Mouse (Mus musculus): ENCODE data around the gene Myl3.
A peak's percentile ranks its signal among the peaks of the same experiment; 100 is the strongest.

Myl3 gene

GRCm38 (mm10) chr9:110741711-110742294 is at the start of gene Myl3:
TSS of gene Myl3 (plus strand) at chr9:110741861.
- DNase-seq, result no peak

GRCm38 (mm10) chr9:110695165-110695755 is 46.4 kb upstream of the Myl3 start:
- no peak for DNase-seq

GRCm38 (mm10) chr9:110696427-110696826 is 45.2 kb upstream of the Myl3 start:
- DNase-seq, result no peak

GRCm38 (mm10) chr9:110697465-110697864 is 44.2 kb upstream of the Myl3 start:
- no peak for DNase-seq

DNA sequence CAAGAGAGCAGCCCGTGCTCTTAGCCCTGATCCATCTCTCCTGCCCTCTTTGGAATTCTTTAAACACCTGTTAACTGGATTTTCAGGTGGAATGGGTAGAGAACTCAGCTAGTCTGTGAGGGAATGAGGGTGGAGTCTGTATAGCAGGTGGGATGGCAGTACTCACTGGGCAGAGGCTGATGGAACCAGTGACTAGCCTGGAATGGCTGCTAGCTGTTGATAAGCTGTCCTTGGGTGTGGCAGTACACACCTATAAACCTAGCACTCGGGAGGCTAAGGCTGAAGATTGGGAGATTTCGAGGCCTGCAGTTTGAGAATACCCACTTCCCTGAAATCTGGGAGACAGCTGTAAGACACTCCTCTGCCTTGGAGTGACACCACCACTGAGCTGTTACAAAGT is 42.1 kb upstream of the Myl3 start:
- peak; percentile 67 for DNase-seq

- DNase-seq, result no peak
Observed at GRCm38 (mm10) chr9:110701114-110702032, 40.3 kb upstream of the Myl3 start.

GRCm38 (mm10) chr9:110702848-110703247 is 38.8 kb upstream of the Myl3 start:
- DNase-seq, result no peak

DNA sequence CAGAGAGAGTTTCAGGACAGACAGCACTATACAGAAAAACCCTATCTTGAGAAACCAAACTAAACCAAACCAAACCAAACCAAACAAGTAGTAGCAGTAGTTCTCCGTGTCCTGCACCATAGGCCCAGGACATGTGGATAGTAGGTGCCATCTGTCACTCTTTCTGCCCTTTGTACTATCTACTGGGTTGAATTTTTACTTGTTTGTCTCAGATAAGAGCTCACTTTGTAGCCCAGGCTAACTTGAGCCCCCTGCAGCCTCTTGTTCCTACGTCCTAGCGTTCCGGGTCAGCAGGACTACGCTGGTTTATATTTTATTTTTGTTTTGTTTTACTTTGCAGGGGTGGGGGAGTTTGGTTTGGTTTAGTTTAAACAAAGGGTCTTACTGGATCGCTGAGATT is 37.7 kb upstream of the Myl3 start:
- DNase-seq, result no peak

DNA sequence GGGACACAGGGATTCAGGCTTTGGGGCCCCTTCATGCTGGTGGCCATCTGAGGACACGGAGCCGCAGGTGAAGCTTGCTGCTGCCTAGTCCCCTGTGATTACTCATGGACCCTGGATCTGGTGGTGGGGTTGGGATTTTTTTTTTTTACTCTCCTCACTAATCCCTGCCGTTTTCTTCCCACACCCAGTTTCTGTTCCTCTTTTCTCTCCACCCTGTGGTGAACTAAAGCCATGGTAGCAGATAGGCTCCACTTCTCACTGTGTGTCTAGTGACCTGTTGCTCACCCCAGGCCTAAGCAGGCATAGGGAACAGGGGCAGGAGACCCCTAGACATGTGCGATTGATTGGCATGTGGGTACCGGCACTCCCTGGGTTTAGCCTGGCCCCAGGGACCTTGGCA is 34.9 kb upstream of the Myl3 start:
- DNase-seq, result no peak

DNA sequence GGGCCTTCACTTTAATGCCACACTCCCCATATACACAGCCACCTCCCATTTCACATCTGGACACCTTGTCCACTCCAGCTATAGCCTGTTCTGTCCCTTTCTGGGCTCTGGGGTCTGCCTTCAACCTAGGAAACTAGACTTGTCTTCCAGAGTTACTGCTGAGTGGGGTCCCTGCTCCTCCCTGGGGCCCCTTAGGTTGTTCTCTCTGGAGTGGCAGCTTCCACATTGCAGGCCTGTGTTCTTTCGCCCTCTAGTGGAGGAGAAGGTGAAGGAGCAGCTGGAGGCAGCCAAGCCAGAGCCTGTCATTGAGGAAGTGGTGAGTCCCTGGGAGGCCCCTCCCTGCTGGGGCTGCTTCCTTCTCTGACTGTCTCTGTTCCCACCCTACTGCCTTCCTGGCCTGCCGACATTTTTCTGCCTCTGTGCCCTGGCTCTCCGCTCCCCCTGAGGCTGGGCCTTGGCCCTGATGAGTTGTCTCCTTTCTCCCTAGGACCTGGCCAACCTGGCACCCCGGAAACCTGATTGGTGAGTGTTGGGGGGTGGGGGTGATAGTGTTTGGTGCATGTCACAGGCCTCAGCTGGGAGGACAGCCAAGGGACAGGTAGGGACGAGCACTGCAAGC is 31.9 kb upstream of the Myl3 start:
- DNase-seq, result peak; percentile 77

- DNase-seq, result no peak
Observed at GRCm38 (mm10) chr9:110711532-110711931, 30.1 kb upstream of the Myl3 start.

DNA sequence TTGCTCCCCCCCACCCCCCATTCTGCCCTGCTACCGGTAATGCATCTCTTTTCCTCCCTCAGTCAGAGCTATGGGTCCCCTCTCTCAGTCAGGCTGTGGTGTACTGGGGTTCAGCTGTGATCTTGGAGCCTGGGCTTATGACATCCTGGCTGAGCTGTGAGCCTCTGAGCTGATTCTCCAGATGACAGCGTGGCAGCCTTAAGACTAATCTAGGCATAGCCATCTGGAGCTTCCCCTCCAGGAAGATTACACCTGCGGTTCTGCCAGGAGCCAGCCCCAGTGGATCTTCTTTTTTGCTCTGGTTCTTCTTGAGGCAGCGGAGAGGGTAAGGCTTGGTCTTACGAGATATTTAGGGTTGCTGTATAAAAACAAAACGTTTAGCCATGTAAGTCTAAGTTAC is 29.7 kb upstream of the Myl3 start:
- no peak for DNase-seq

GRCm38 (mm10) chr9:110712545-110712944 is 29.1 kb upstream of the Myl3 start:
- no peak for DNase-seq

DNA sequence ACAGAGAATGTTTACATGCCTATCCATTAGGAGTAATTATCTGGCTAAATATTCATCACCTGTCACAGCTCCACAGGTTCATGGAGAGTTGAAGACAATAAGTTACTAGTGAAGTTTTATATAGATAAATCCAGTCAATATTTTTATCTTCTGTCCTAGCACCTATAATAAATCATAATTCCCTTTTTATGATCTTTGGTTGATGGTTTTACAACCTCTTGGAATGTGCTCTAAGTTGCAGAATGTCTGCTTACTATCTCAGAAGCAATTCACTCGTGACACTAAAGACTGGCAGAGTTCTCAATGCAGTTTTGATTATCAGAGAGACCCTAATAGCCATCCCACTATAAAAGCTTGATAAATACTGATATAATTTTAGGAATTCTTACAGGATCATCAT is 28.3 kb upstream of the Myl3 start:
- no peak for DNase-seq

GRCm38 (mm10) chr9:110715426-110715825 is 26.2 kb upstream of the Myl3 start:
- DNase-seq, result no peak

- peak; percentile 50 for DNase-seq
Observed at GRCm38 (mm10) chr9:110716775-110717174, 24.9 kb upstream of the Myl3 start.

- no peak for DNase-seq
Observed at GRCm38 (mm10) chr9:110718071-110718470, 23.6 kb upstream of the Myl3 start.

- no peak for DNase-seq
Observed at GRCm38 (mm10) chr9:110718810-110719209, 22.9 kb upstream of the Myl3 start.

DNA sequence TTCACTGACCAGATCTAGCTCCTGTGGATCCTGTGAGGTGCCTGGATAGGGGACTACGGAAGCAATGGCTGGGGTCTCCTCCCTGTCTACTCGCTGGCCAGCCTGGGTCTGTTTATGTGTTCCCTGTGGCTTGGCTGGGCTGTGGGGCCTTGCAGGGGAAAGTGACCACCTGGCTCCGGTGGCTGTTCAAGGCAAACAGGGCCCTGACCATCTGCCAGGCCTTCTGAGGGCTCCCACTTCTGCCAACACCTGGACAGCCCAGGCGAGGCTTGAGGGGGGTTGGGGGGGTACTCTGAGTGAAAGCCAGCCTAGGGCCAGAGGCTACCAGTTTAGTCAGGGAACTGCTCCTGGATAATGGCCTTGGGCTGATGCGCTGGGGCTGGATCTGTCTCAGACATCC is 21.7 kb upstream of the Myl3 start:
- DNase-seq, result no peak

GRCm38 (mm10) chr9:110722060-110722459 is 19.6 kb upstream of the Myl3 start:
- no peak for DNase-seq

GRCm38 (mm10) chr9:110725721-110726135 is 15.9 kb upstream of the Myl3 start:
- no peak for DNase-seq

- no peak for DNase-seq
Observed at GRCm38 (mm10) chr9:110726867-110727266, 14.8 kb upstream of the Myl3 start.

- DNase-seq, result peak; percentile 60
Observed at GRCm38 (mm10) chr9:110729841-110730240, 11.8 kb upstream of the Myl3 start.

- DNase-seq, result no peak
Observed at GRCm38 (mm10) chr9:110731859-110732258, 9.8 kb upstream of the Myl3 start.

Measured in liver (tissue).